Mouse (Mus musculus) midbrain, embryonic 15.5 days (tissue): ENCODE measurements at regions not wholly inside any gene's neighbourhood (a gene's known extent, or its start where the extent isn't known, plus 50 kb on each side); places are given as distances from the start of the nearest gene placed in this dataset.

Experiments used
- ATAC-seq: fragments of 200-750 bp; cut with Nextera tagmentation; replicated peaks from 2 replicates; pipeline ENCODE4 v1.8.0; 2017; ENCODE audit warnings: moderate TSS enrichment
- H3K27ac ChIP-seq: fragments of 300-500 bp; sonication (generic); 2 replicates; pipeline ENCODE4 v1.5.1; 2015; ENCODE audit warnings: mild to moderate bottlenecking, inconsistent platforms
- H3K27me3 ChIP-seq: fragments of 300-500 bp; sonication (generic); replicated peaks from 2 replicates; pipeline ENCODE4 v1.6.1; 2015; ENCODE audit warnings: inconsistent platforms
- H3K36me3 ChIP-seq: fragments of 300-500 bp; sonication (generic); replicated peaks from 2 replicates; pipeline ENCODE4 v1.6.1; 2015; ENCODE audit warnings: inconsistent platforms
- H3K4me1 ChIP-seq: fragments of 300-500 bp; sonication (generic); 2 replicates; pipeline ENCODE4 v1.6.1; 2015; ENCODE audit warnings: inconsistent platforms
- H3K4me2 ChIP-seq: fragments of 300-500 bp; sonication (generic); 2 replicates; pipeline ENCODE4 v1.6.1; 2015; ENCODE audit warnings: inconsistent platforms, mild to moderate bottlenecking, moderate library complexity
- H3K4me3 ChIP-seq: fragments of 300-500 bp; sonication (generic); 2 replicates; pipeline ENCODE4 v1.5.1; 2015; ENCODE audit warnings: mild to moderate bottlenecking, inconsistent platforms
- H3K9ac ChIP-seq: fragments of 300-500 bp; sonication (generic); 2 replicates; pipeline ENCODE4 v1.6.1; 2015; ENCODE audit warnings: mild to moderate bottlenecking, inconsistent platforms
- H3K9me3 ChIP-seq: fragments of 300-500 bp; sonication (generic); 2 replicates; pipeline ENCODE4 v1.6.1; 2016; ENCODE audit warnings: inconsistent platforms
- WGBS: fragments of 180-500 bp; shearing (Covaris S2); methylation state at CpG from one replicate; pipeline ENCODE4 v1.1.7; 2015; ENCODE audit warnings: mixed read lengths; 5-methylcytosine and 5-hydroxymethylcytosine counted together

- no peak overlapping the region for H3K4me3 ChIP-seq
- H3K27ac ChIP-seq: no peak overlapping the region
- H3K27me3 ChIP-seq: no peaks in the 10 kb centered on the region
- no peaks in the 10 kb centered on the region for H3K9me3 ChIP-seq
- WGBS: 84% methylated on average over 2 of the region's 2 CpGs
- no peak overlapping the region for H3K9ac ChIP-seq
- no peaks in the 10 kb centered on the region for H3K4me1 ChIP-seq
- no peak overlapping the region for H3K4me2 ChIP-seq
- H3K36me3 ChIP-seq: no peaks in the 10 kb centered on the region
- ATAC-seq: no peak
Observed at GRCm38 (mm10) chr15:5579559-5579958, 335.6 kb upstream of the Ptger4 start.

DNA sequence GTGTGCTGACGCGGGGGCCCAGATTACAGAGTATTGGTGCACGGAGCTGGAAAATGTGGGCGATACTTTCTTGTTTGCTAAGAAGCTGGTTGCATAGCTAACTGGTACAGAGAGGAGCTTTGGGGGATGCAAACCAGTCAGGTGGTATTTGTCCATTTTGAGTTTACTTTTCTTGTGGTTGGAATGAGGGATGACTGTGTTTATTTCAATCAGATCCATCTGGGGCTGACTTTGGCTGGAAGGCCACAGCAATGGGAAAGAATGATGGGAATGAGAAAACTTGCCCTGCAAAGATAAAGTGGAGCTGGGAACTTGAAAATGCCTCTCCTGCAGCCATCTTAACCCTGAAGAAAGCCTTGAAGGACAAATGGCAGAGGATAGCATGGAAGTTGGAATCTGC, 336.4 kb upstream of the Ptger4 start:
- WGBS: 98% methylated on average over 4 of the region's 4 CpGs
- no peaks in the 10 kb centered on the region for H3K27me3 ChIP-seq
- ATAC-seq: no peak
- no peak overlapping the region for H3K4me2 ChIP-seq
- H3K9me3 ChIP-seq: no peaks in the 10 kb centered on the region
- H3K4me3 ChIP-seq: no peak overlapping the region
- H3K27ac ChIP-seq: no peak overlapping the region
- no peaks in the 10 kb centered on the region for H3K36me3 ChIP-seq
- no peaks in the 10 kb centered on the region for H3K4me1 ChIP-seq
- no peak overlapping the region for H3K9ac ChIP-seq

- no peak overlapping the region for H3K4me3 ChIP-seq
- H3K4me1 ChIP-seq: no peaks in the 10 kb centered on the region
- no peaks in the 10 kb centered on the region for H3K27me3 ChIP-seq
- WGBS: 89% methylated on average over 2 of the region's 2 CpGs
- H3K9ac ChIP-seq: no peak overlapping the region
- no peak overlapping the region for H3K4me2 ChIP-seq
- no peaks in the 10 kb centered on the region for H3K36me3 ChIP-seq
- H3K9me3 ChIP-seq: no peaks in the 10 kb centered on the region
- H3K27ac ChIP-seq: no peak overlapping the region
- no peak for ATAC-seq
Observed at GRCm38 (mm10) chr15:5584381-5584780, 340.4 kb upstream of the Ptger4 start.

DNA sequence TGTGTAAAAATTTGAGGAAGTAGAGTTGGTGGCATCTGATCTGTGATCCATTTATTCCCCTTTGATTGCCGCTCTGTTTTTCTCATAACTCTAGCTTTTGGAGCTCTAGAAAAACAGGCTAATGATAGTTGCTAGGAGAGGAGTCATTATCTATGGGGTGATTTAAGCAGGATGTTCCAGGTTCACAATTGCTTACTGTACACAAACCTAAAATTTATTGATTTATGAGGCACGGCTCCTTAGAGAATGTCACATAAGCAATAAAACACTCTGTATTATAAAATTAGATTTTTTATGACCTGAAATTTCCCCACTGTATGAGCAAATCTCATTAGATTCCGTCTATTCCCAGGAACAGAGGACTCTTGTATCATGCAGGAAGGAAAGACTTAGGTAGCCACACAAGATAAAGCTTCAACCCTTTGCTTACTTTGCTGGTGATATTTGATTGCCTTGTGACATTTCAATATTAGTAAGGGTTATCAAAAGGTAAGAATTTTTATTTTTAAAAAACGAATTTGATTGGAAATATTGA, 360.8 kb upstream of the Ptger4 start:
- no peak for ATAC-seq
- no peak overlapping the region for H3K4me3 ChIP-seq
- H3K4me2 ChIP-seq: no peak overlapping the region
- no peaks in the 10 kb centered on the region for H3K27me3 ChIP-seq
- H3K36me3 ChIP-seq: no peaks in the 10 kb centered on the region
- 75% methylated on average over 4 of the region's 4 CpGs for WGBS
- H3K9ac ChIP-seq: no peak overlapping the region
- no peaks in the 10 kb centered on the region for H3K4me1 ChIP-seq
- no peak overlapping the region for H3K27ac ChIP-seq
- no peaks in the 10 kb centered on the region for H3K9me3 ChIP-seq

- H3K36me3 ChIP-seq: no peaks in the 10 kb centered on the region
- 85% methylated on average over 2 of the region's 2 CpGs for WGBS
- no peaks in the 10 kb centered on the region for H3K9me3 ChIP-seq
- H3K4me1 ChIP-seq: no peaks in the 10 kb centered on the region
- no peaks in the 10 kb centered on the region for H3K27me3 ChIP-seq
- no peak for ATAC-seq
- H3K4me3 ChIP-seq: no peak overlapping the region
- H3K4me2 ChIP-seq: no peak overlapping the region
- H3K27ac ChIP-seq: no peak overlapping the region
- H3K9ac ChIP-seq: no peak overlapping the region
Observed at GRCm38 (mm10) chr15:5607533-5607932, 363.5 kb upstream of the Ptger4 start.

GRCm38 (mm10) chr15:5623021-5623420, 379.0 kb upstream of the Ptger4 start:
- 86% methylated on average over 5 of the region's 5 CpGs for WGBS
- ATAC-seq: no peak
- no peaks in the 10 kb centered on the region for H3K36me3 ChIP-seq
- H3K4me3 ChIP-seq: no peak overlapping the region
- no peaks in the 10 kb centered on the region for H3K27me3 ChIP-seq
- no peaks in the 10 kb centered on the region for H3K9me3 ChIP-seq
- no peak overlapping the region for H3K27ac ChIP-seq
- H3K4me2 ChIP-seq: no peak overlapping the region
- H3K9ac ChIP-seq: no peak overlapping the region
- H3K4me1 ChIP-seq: no peaks in the 10 kb centered on the region

GRCm38 (mm10) chr15:5625367-5625766, 381.4 kb upstream of the Ptger4 start:
- no peaks in the 10 kb centered on the region for H3K4me1 ChIP-seq
- no peak overlapping the region for H3K27ac ChIP-seq
- no peak overlapping the region for H3K9ac ChIP-seq
- H3K4me2 ChIP-seq: no peak overlapping the region
- H3K4me3 ChIP-seq: no peak overlapping the region
- no peaks in the 10 kb centered on the region for H3K27me3 ChIP-seq
- no peaks in the 10 kb centered on the region for H3K9me3 ChIP-seq
- no peak for ATAC-seq
- 93% methylated on average over 2 of the region's 2 CpGs for WGBS
- no peaks in the 10 kb centered on the region for H3K36me3 ChIP-seq

GRCm38 (mm10) chr15:5646673-5647072, 402.7 kb upstream of the Ptger4 start:
- H3K27ac ChIP-seq: no peak overlapping the region
- H3K4me1 ChIP-seq: no peaks in the 10 kb centered on the region
- H3K4me2 ChIP-seq: no peak overlapping the region
- no peaks in the 10 kb centered on the region for H3K36me3 ChIP-seq
- H3K27me3 ChIP-seq: no peaks in the 10 kb centered on the region
- no peaks in the 10 kb centered on the region for H3K9me3 ChIP-seq
- H3K4me3 ChIP-seq: no peak overlapping the region
- 83% methylated on average over 1 of the region's 1 CpGs for WGBS
- no peak for ATAC-seq
- H3K9ac ChIP-seq: no peak overlapping the region

GRCm38 (mm10) chr15:5658796-5659195, 414.8 kb upstream of the Ptger4 start:
- 85% methylated on average over 6 of the region's 6 CpGs for WGBS

GRCm38 (mm10) chr15:5660819-5661218, 416.8 kb upstream of the Ptger4 start:
- 72% methylated on average over 3 of the region's 3 CpGs for WGBS
- no peak for ATAC-seq
- Histone ChIP-seq H3K36me3 (no peaks in the 10 kb centered on the region), H3K4me2 (no peak overlapping the region), H3K4me3 (no peak overlapping the region), H3K27ac (no peak overlapping the region), H3K9me3 (no peaks in the 10 kb centered on the region), H3K9ac (no peak overlapping the region), H3K4me1 (no peaks in the 10 kb centered on the region), H3K27me3 (no peaks in the 10 kb centered on the region)

More at GRCm38 (mm10) chr15:5658796-5659195, 414.8 kb upstream of the Ptger4 start:
- H3K4me1 ChIP-seq: no peaks in the 10 kb centered on the region
- no peaks in the 10 kb centered on the region for H3K27me3 ChIP-seq
- H3K27ac ChIP-seq: no peak overlapping the region
- H3K9me3 ChIP-seq: no peaks in the 10 kb centered on the region
- H3K4me2 ChIP-seq: no peak overlapping the region
- no peaks in the 10 kb centered on the region for H3K36me3 ChIP-seq
- H3K4me3 ChIP-seq: no peak overlapping the region
- no peak overlapping the region for H3K9ac ChIP-seq
- ATAC-seq: no peak

DNA sequence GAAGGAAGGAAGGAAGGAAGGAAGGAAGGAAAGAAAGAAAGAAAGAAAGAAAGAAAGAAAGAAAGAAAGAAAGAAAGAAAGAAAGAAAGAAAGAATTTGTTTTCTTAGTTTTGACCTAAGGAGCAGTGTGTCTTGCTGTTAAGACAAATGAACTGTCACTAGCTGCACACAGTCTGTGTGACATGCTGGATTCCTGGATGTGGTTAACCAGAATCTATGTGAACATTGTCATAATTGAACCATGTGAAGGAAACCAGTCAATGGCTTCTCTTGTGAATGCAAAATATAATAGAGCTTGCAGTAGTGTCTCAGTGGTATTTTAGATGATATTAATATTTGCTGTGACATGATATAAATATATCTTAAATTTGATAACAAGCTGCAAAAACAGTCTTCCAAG, 427.8 kb upstream of the Ptger4 start:
- Histone ChIP-seq H3K27me3 (no peaks in the 10 kb centered on the region), H3K4me2 (no peak overlapping the region), H3K9me3 (no peaks in the 10 kb centered on the region), H3K27ac (no peak overlapping the region), H3K4me1 (no peaks in the 10 kb centered on the region), H3K36me3 (no peaks in the 10 kb centered on the region), H3K4me3 (no peak overlapping the region), H3K9ac (no peak overlapping the region)
- ATAC-seq: no peak

DNA sequence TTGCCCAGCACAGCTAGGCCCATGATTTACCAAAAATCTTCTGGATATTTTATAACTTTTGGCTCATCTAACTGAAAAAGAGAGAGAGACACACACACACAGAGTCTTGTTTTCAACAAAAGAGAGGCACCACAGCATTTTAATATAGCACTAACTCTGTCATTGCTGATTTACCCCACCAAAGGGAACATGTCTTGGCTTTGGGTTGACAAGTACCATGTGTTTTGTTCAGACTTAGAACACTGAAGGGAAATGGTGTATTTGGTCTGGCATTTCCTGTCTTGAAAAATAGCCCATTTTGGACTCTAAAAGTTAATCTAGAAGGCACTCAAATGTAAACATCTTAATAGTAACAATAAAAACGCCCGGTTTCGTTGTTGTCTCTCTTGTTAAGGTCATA, 432.7 kb upstream of the Ptger4 start:
- no peak overlapping the region for H3K27ac ChIP-seq
- H3K4me1 ChIP-seq: no peaks in the 10 kb centered on the region
- no peaks in the 10 kb centered on the region for H3K9me3 ChIP-seq
- H3K36me3 ChIP-seq: no peaks in the 10 kb centered on the region
- no peak overlapping the region for H3K4me2 ChIP-seq
- H3K4me3 ChIP-seq: no peak overlapping the region
- no peaks in the 10 kb centered on the region for H3K27me3 ChIP-seq
- H3K9ac ChIP-seq: no peak overlapping the region
- no peak for ATAC-seq
- WGBS: 86% methylated on average over 3 of the region's 3 CpGs

- no peak overlapping the region for H3K4me3 ChIP-seq
- H3K9ac ChIP-seq: no peak overlapping the region
- ATAC-seq: no peak
- H3K27ac ChIP-seq: no peak overlapping the region
- H3K4me1 ChIP-seq: no peaks in the 10 kb centered on the region
- 84% methylated on average over 1 of the region's 1 CpGs for WGBS
- H3K9me3 ChIP-seq: no peaks in the 10 kb centered on the region
- no peaks in the 10 kb centered on the region for H3K36me3 ChIP-seq
- H3K4me2 ChIP-seq: no peak overlapping the region
- H3K27me3 ChIP-seq: no peaks in the 10 kb centered on the region
Observed at GRCm38 (mm10) chr15:5693810-5694209, 449.8 kb upstream of the Ptger4 start.

DNA sequence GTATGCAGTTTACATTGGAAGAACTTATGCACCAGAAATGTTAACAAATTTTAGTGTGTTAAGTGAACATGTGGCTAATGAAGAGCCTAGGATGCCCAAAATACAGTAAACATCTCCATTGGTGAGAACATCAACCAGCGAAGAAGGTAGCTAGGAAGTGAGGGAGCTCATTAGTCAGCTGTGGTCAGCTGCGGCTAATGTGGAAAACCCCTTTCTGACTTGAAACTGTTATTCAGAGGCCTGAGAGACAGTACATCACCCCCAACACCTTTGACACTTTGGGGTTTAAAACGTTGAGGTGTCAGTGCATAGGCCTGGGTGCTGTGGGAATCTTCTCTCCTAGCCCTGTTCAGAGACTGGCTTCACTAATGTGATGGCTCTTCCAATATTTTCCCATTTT, 451.0 kb upstream of the Ptger4 start:
- H3K4me1 ChIP-seq: no peaks in the 10 kb centered on the region
- H3K27ac ChIP-seq: no peak overlapping the region
- WGBS: 84% methylated on average over 3 of the region's 3 CpGs
- H3K4me2 ChIP-seq: no peak overlapping the region
- H3K27me3 ChIP-seq: no peaks in the 10 kb centered on the region
- no peak for ATAC-seq
- no peak overlapping the region for H3K9ac ChIP-seq
- H3K36me3 ChIP-seq: no peaks in the 10 kb centered on the region
- no peaks in the 10 kb centered on the region for H3K9me3 ChIP-seq
- no peak overlapping the region for H3K4me3 ChIP-seq
